Mouse (Mus musculus): ENCODE data around the gene Ptpru. TPM values are rescaled to one million over a fixed set of nuclear protein-coding genes. Genes with fewer than 3 reads are reported as not detected.

Ptpru gene
- polyA plus RNA-seq, 1 experiment from 2014 or later = 18.1 TPM

DNA sequence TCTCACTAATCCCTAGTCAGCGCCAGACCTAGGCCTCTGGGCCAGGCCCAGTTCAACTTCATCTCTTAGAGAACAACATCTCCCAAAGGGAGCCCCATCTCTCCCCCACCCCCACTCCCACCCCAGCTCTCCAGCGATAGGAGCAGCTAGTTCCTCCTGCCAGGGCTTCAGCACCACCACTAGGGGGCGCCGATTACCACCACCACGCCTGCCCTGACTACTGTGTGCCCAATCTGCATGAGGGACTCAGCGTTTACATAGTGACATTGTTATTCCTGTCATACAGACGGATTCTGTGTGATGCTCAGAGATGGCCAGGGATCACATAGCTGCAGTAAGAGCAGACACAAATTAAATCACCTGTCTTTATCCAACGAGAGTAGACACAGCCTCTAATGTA, 12.3 kb downstream of the Ptpru start:
- Histone ChIP-seq H3K4me3 (ENCODE audit: low read depth, low read length) (no peak overlapping the region), H3K9me3 (ENCODE audit: control insufficient read depth, low read length) (no peaks in the 10 kb centered on the region), H3K27ac (ENCODE audit: low read depth, low read length) (no peak overlapping the region), H3K36me3 (ENCODE audit: control insufficient read depth, insufficient read depth, low read length) (no peaks in the 10 kb centered on the region), H3K9ac (replicated peaks; ENCODE audit: low read depth, low read length) (no peak overlapping the region), H3K4me2 (ENCODE audit: low read depth, low read length) (no peak overlapping the region), H3K27me3 (ENCODE audit: control insufficient read depth, insufficient read depth, low read length) (no peaks in the 10 kb centered on the region), H3K4me1 (ENCODE audit: control insufficient read depth, insufficient read depth, low read length) (no peaks in the 10 kb centered on the region)
- ATAC-seq (ENCODE audit: low read depth) = no peak
- WGBS = 46% methylated on average over 8 of the region's 8 CpGs

DNA sequence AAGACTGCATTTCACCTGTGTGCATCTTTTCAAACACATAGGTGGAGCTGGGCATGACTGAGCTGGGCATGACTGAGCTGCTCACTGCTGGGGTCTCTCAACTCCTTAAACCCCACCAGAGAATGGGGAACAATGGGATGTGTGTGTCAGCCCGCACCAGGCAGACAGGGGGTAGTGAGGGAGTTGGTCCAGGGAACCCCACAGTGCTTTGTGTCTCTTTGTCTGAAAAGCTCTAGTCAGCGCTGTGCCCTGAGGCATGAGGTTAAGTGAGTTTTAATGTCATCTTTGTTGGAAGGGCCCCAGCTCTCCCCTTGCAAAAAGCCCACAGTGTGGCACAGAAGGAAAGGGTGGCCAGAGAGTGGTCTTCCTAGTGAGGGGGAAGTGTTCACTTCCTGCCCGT, 13.1 kb downstream of the Ptpru start:
- Histone ChIP-seq H3K4me2 (ENCODE audit: low read depth, low read length) (no peak overlapping the region), H3K27ac (ENCODE audit: low read depth, low read length) (no peak overlapping the region), H3K27me3 (ENCODE audit: control insufficient read depth, insufficient read depth, low read length) (no peaks in the 10 kb centered on the region), H3K9me3 (ENCODE audit: control insufficient read depth, low read length) (no peaks in the 10 kb centered on the region), H3K36me3 (ENCODE audit: control insufficient read depth, insufficient read depth, low read length) (no peaks in the 10 kb centered on the region), H3K4me3 (ENCODE audit: low read depth, low read length) (no peak overlapping the region), H3K4me1 (ENCODE audit: control insufficient read depth, insufficient read depth, low read length) (no peaks in the 10 kb centered on the region), H3K9ac (replicated peaks; ENCODE audit: low read depth, low read length) (no peak overlapping the region)
- 38% methylated on average over 3 of the region's 3 CpGs for WGBS
- no peak for ATAC-seq (ENCODE audit: low read depth)

DNA sequence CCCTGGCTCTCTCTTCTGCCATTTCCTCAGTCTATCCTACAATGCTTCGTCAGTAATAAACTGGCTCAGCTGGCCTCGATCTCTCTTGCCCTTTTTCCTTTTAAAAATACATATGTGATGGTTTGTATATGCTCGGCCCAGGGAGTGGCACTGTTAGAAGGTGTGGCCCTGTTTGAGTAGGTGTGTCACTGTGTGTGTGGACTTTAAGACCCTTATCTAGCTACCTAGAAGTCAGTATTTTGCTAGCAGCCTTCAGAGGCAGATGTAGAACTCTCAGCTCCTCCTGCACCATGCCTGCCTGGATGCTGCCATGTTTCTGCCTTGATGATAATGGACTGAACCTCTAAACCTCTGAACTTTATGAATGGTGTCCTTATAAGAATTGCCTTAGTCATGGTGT, 15.5 kb downstream of the Ptpru start:
- Histone ChIP-seq H3K36me3 (ENCODE audit: control insufficient read depth, insufficient read depth, low read length) (no peaks in the 10 kb centered on the region), H3K4me3 (ENCODE audit: low read depth, low read length) (no peak overlapping the region), H3K27me3 (ENCODE audit: control insufficient read depth, insufficient read depth, low read length) (no peaks in the 10 kb centered on the region), H3K9me3 (ENCODE audit: control insufficient read depth, low read length) (no peaks in the 10 kb centered on the region), H3K9ac (replicated peaks; ENCODE audit: low read depth, low read length) (no peak overlapping the region), H3K27ac (ENCODE audit: low read depth, low read length) (no peak overlapping the region), H3K4me1 (ENCODE audit: control insufficient read depth, insufficient read depth, low read length) (no peaks in the 10 kb centered on the region), H3K4me2 (ENCODE audit: low read depth, low read length) (no peak overlapping the region)
- WGBS = 90% methylated on average over 3 of the region's 3 CpGs
- ATAC-seq (ENCODE audit: low read depth) = no peak

- H3K4me2 ChIP-seq (ENCODE audit: low read depth, low read length) = no peak overlapping the region
- no peak overlapping the region for H3K27ac ChIP-seq (ENCODE audit: low read depth, low read length)
- no peaks in the 10 kb centered on the region for H3K4me1 ChIP-seq (ENCODE audit: control insufficient read depth, insufficient read depth, low read length)
- no peak for ATAC-seq (ENCODE audit: low read depth)
- H3K9me3 ChIP-seq (ENCODE audit: control insufficient read depth, low read length) = no peaks in the 10 kb centered on the region
- no peaks in the 10 kb centered on the region for H3K27me3 ChIP-seq (ENCODE audit: control insufficient read depth, insufficient read depth, low read length)
- 45% methylated on average over 16 of the region's 16 CpGs for WGBS
- no peak overlapping the region for H3K4me3 ChIP-seq (ENCODE audit: low read depth, low read length)
- H3K9ac ChIP-seq (replicated peaks; ENCODE audit: low read depth, low read length) = no peak overlapping the region
- H3K36me3 ChIP-seq (ENCODE audit: control insufficient read depth, insufficient read depth, low read length) = no peaks in the 10 kb centered on the region
Measured at GRCm38 (mm10) chr4:131821161-131821731, 16.8 kb downstream of the Ptpru start.

DNA sequence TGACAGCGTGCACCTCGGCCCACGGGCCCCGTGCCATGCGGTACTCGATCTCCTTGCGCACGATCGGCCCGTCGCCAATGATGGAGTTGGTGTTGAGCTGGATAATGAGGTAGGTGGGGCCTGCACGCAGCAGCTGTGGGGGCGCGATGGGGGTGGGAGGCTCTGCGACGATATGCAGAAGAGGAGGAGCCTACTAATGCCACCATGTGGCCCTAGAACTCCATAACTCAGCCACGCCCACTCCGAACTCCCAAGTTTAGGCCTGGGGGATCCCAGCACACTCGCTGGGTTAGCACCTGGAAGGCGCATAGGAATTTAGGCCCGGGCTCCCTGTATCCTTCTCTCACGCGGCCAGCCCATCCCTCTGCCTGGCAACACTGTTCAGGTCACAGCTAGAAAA, 19.2 kb downstream of the Ptpru start:
- Histone ChIP-seq H3K9me3 (ENCODE audit: control insufficient read depth, low read length) (no peaks in the 10 kb centered on the region), H3K9ac (replicated peaks; ENCODE audit: low read depth, low read length) (no peak overlapping the region), H3K27me3 (ENCODE audit: control insufficient read depth, insufficient read depth, low read length) (no peaks in the 10 kb centered on the region), H3K4me3 (ENCODE audit: low read depth, low read length) (no peak overlapping the region), H3K36me3 (ENCODE audit: control insufficient read depth, insufficient read depth, low read length) (no peaks in the 10 kb centered on the region), H3K27ac (ENCODE audit: low read depth, low read length) (no peak overlapping the region), H3K4me1 (ENCODE audit: control insufficient read depth, insufficient read depth, low read length) (no peaks in the 10 kb centered on the region), H3K4me2 (ENCODE audit: low read depth, low read length) (no peak overlapping the region)
- WGBS = 54% methylated on average over 21 of the region's 23 CpGs
- no peak for ATAC-seq (ENCODE audit: low read depth)

GRCm38 (mm10) chr4:131815774-131816173, 22.3 kb downstream of the Ptpru start:
- no peak overlapping the region for H3K27ac ChIP-seq (ENCODE audit: low read depth, low read length)
- no peak overlapping the region for H3K9ac ChIP-seq (replicated peaks; ENCODE audit: low read depth, low read length)
- H3K27me3 ChIP-seq (ENCODE audit: control insufficient read depth, insufficient read depth, low read length) = no peaks in the 10 kb centered on the region
- no peaks in the 10 kb centered on the region for H3K9me3 ChIP-seq (ENCODE audit: control insufficient read depth, low read length)
- WGBS = 68% methylated on average over 10 of the region's 10 CpGs
- H3K4me1 ChIP-seq (ENCODE audit: control insufficient read depth, insufficient read depth, low read length) = no peaks in the 10 kb centered on the region
- H3K4me2 ChIP-seq (ENCODE audit: low read depth, low read length) = no peak overlapping the region
- no peaks in the 10 kb centered on the region for H3K36me3 ChIP-seq (ENCODE audit: control insufficient read depth, insufficient read depth, low read length)
- no peak overlapping the region for H3K4me3 ChIP-seq (ENCODE audit: low read depth, low read length)
- ATAC-seq (ENCODE audit: low read depth) = no peak

DNA sequence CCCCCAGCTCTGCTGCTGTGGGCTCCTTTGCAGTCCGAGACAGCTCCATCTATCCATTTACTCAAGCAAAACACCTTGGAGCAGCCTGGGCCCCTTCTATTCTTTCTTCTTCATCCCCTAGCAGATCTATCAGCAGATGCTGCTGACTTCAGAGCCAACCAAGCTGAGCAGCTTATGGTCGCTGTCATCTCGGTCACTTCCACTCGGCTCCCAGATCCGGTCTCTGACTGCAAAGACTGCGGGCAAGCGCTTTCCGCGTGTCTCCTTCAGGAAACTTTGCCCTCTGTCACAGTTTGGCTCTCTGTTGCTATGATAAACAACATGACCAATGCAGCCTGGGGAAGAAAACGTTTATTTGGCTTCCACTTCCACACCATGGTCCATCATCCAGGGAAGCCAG, 23.2 kb downstream of the Ptpru start:
- H3K27me3 ChIP-seq (ENCODE audit: control insufficient read depth, insufficient read depth, low read length) = no peaks in the 10 kb centered on the region
- 85% methylated on average over 10 of the region's 10 CpGs for WGBS
- no peak overlapping the region for H3K9ac ChIP-seq (replicated peaks; ENCODE audit: low read depth, low read length)
- no peak overlapping the region for H3K4me3 ChIP-seq (ENCODE audit: low read depth, low read length)
- H3K4me2 ChIP-seq (ENCODE audit: low read depth, low read length) = no peak overlapping the region
- H3K27ac ChIP-seq (ENCODE audit: low read depth, low read length) = no peak overlapping the region
- H3K4me1 ChIP-seq (ENCODE audit: control insufficient read depth, insufficient read depth, low read length) = no peaks in the 10 kb centered on the region
- ATAC-seq (ENCODE audit: low read depth) = no peak
- no peaks in the 10 kb centered on the region for H3K9me3 ChIP-seq (ENCODE audit: control insufficient read depth, low read length)
- no peaks in the 10 kb centered on the region for H3K36me3 ChIP-seq (ENCODE audit: control insufficient read depth, insufficient read depth, low read length)

DNA sequence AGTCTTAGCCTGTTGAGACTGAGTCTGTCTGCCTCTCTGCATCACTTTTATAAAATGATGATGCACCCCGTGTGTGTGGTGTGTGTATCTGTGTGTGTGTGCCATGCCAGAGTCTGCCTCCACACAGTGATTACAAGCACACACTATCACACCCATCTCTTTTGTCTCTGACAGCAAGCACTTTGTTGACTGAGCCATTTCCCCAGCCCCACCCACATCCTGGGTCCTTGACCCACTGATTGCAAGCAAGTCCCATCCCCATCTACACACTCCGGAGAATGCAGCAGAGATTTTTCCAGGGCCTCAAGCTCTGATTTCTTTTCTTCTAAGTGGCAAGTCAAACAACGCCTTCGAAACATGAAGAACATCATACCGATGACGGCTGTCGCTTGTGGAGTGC, 24.3 kb downstream of the Ptpru start:
- Histone ChIP-seq H3K27me3 (ENCODE audit: control insufficient read depth, insufficient read depth, low read length) (no peaks in the 10 kb centered on the region), H3K4me1 (ENCODE audit: control insufficient read depth, insufficient read depth, low read length) (no peaks in the 10 kb centered on the region), H3K36me3 (ENCODE audit: control insufficient read depth, insufficient read depth, low read length) (no peaks in the 10 kb centered on the region), H3K4me2 (ENCODE audit: low read depth, low read length) (no peak overlapping the region), H3K9ac (replicated peaks; ENCODE audit: low read depth, low read length) (no peak overlapping the region), H3K4me3 (ENCODE audit: low read depth, low read length) (no peak overlapping the region), H3K9me3 (ENCODE audit: control insufficient read depth, low read length) (no peaks in the 10 kb centered on the region), H3K27ac (ENCODE audit: low read depth, low read length) (no peak overlapping the region)
- 89% methylated on average over 7 of the region's 7 CpGs for WGBS
- ATAC-seq (ENCODE audit: low read depth) = no peak

- H3K27ac ChIP-seq (ENCODE audit: low read depth, low read length) = no peak overlapping the region
- H3K4me2 ChIP-seq (ENCODE audit: low read depth, low read length) = no peak overlapping the region
- no peaks in the 10 kb centered on the region for H3K36me3 ChIP-seq (ENCODE audit: control insufficient read depth, insufficient read depth, low read length)
- 64% methylated on average over 11 of the region's 11 CpGs for WGBS
- no peaks in the 10 kb centered on the region for H3K9me3 ChIP-seq (ENCODE audit: control insufficient read depth, low read length)
- H3K4me3 ChIP-seq (ENCODE audit: low read depth, low read length) = no peak overlapping the region
- H3K27me3 ChIP-seq (ENCODE audit: control insufficient read depth, insufficient read depth, low read length) = no peaks in the 10 kb centered on the region
- no peaks in the 10 kb centered on the region for H3K4me1 ChIP-seq (ENCODE audit: control insufficient read depth, insufficient read depth, low read length)
- no peak overlapping the region for H3K9ac ChIP-seq (replicated peaks; ENCODE audit: low read depth, low read length)
- no peak for ATAC-seq (ENCODE audit: low read depth)
Measured at GRCm38 (mm10) chr4:131812458-131812857, 25.6 kb downstream of the Ptpru start.

DNA sequence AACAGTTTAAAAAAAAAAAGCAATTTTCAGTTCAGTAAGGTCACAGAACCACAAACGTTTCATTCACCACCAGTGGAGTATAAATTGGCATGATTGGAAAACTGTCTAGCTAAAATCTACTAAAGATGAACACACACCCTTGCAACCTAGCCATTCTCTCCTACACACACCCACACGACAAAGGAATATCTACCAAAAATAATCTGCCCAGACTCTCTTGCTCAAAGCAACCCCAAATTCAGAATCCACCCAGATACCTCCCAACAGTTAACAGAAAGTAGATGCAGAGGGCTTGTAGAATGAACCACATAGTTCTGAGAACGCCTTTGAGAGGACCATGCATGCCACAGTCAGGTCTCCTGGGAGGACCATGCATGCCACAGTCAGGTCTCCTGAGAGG, 32.8 kb downstream of the Ptpru start:
- H3K4me2 ChIP-seq (ENCODE audit: low read depth, low read length) = no peak overlapping the region
- H3K27ac ChIP-seq (ENCODE audit: low read depth, low read length) = no peak overlapping the region
- no peak overlapping the region for H3K4me3 ChIP-seq (ENCODE audit: low read depth, low read length)
- ATAC-seq (ENCODE audit: low read depth) = no peak
- no peaks in the 10 kb centered on the region for H3K4me1 ChIP-seq (ENCODE audit: control insufficient read depth, insufficient read depth, low read length)
- no peaks in the 10 kb centered on the region for H3K36me3 ChIP-seq (ENCODE audit: control insufficient read depth, insufficient read depth, low read length)
- no peaks in the 10 kb centered on the region for H3K9me3 ChIP-seq (ENCODE audit: control insufficient read depth, low read length)
- 72% methylated on average over 3 of the region's 3 CpGs for WGBS
- no peaks in the 10 kb centered on the region for H3K27me3 ChIP-seq (ENCODE audit: control insufficient read depth, insufficient read depth, low read length)
- H3K9ac ChIP-seq (replicated peaks; ENCODE audit: low read depth, low read length) = no peak overlapping the region
